Mouse (Mus musculus): ENCODE results near the gene Ube2t.

GRCm38 (mm10) chr1:135016907-135017655, 54.7 kb downstream of the Ube2t start:
- no peak for TF ChIP-seq CHD2 (IDR thresholded peaks at IDR 0.05; ENCODE audit: low read depth, low read length)
- no peak for TF ChIP-seq MAFK (IDR thresholded peaks at IDR 0.05; ENCODE audit: insufficient read depth, low read depth, low read length)
- TF ChIP-seq HCFC1 (IDR thresholded peaks at IDR 0.05; ENCODE audit: borderline replicate concordance, insufficient read depth, low read length) = no peak
- TF ChIP-seq ZC3H11A (IDR thresholded peaks at IDR 0.05; ENCODE audit: borderline replicate concordance, low read depth, low read length) = no peak

All from ES-E14 (cell line).